Comparison of ENCODE assay signal across 20 mouse cellular contexts in the genomic region with DNA sequence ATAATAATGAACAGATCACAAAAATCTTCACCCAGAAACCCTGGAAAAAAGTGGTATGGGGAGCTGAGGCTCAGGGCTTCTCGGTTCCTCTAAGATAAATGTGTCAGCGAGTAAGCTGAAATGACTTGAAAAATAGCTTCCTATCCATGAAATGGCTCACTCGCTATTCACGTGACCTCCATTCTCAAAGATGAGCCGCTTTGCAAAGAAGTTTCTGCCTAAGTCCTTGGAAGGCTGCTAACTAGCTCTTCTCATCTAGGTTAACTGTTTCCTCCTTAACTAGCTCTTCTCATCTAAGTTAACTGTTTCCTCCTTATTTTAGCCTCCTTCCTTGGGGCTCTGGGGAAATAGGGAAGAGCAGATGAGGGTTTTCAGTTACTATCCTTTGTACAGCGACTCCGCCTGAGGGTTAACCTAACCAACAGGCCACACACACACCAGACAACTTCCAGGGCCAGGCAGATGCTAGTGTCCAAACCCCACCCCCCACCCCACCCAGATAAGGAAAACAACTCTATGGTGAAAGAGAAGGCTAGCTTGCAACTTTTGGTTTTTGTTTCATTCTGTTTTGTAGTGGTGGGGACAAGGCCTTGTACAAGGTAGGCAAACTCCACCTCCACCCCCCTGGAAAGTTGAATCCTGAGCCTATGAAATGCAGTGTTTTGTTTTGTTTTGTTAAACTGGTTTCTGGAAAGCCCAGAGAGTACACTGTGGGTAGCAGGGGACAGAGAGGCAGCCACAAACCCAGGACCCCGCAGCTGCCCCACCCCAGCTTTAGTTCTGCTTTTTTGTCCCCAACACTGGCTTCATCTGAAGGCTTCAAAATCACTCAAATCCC. TPM values are rescaled to one million over a fixed set of nuclear protein-coding genes. Genes with fewer than 3 reads are reported as not detected.
DNase-seq lines count a peak whose midpoint lies in the region; ATAC-seq and TF ChIP-seq lines count a peak whose summit lies in the region.
"Had no signal": no experiment of that assay in that cellular context is flagged by ENCODE, and none has a peak within 500 bp of the region (broad histone marks: within the 10 kb centered on the region; RNA-seq: fewer than 3 reads in every experiment).

No protein-coding gene starts in this region.

- in situ Hi-C loops in CH12.LX (cut with MboI; ENCODE audit: low pct_ligation_motif_present, low pct_unique_long_range_greater_than_20kb, low sequenced_read_pairs) = loop anchor here (5.0 kb wide), 2 partner anchors 43 to 98 kb away; no protein-coding TSS in a partner anchor

- dilution Hi-C loops in CH12.LX (cut with MboI; ENCODE audit: extremely low pct_ligation_motif_present, extremely low pct_unique_long_range_greater_than_20kb, low sequenced_read_pairs) = no loop called here

- peak overlapping the region; percentile 39; the same call in 1 of the 2 replicates for H3K9ac ChIP-seq in hindbrain, embryonic 13.5 days
- no peak overlapping the region for H3K9ac ChIP-seq in hindbrain, embryonic 11.5 days (ENCODE audit: low read depth, low read length)
- peak overlapping the region; percentile 53 for H3K9ac ChIP-seq in CH12.LX (ENCODE audit: insufficient read depth, low read depth)
- no peak overlapping the region for H3K9ac ChIP-seq in midbrain, embryonic 15.5 days
- H3K9ac ChIP-seq: forebrain, embryonic 12.5 days; liver, embryonic 15.5 days had no signal

- H3K4me1 ChIP-seq in hindbrain, embryonic 13.5 days (replicated peaks) = peaks cover 6% of the 10 kb centered on the region
- H3K4me1 ChIP-seq in hindbrain, embryonic 11.5 days (replicated peaks; ENCODE audit: control insufficient read depth, insufficient read depth, low read length) = no peaks in the 10 kb centered on the region
- H3K4me1 ChIP-seq in CH12.LX (ENCODE audit: control insufficient read depth in 1 of 2, insufficient read depth in 2 of 2) = peaks cover 23 to 75% of the 10 kb centered on the region in 2 experiments
- H3K4me1 ChIP-seq in bone marrow macrophage, adult 2 months (ENCODE audit: control insufficient read depth, insufficient read depth, low read length) = peaks cover 46% of the 10 kb centered on the region
- peaks cover 10% of the 10 kb centered on the region; the same call in 1 of the 2 replicates for H3K4me1 ChIP-seq in midbrain, embryonic 15.5 days

- DNase-seq in hindbrain, embryonic 11.5 days (ENCODE audit: low spot score) = no peak
- peak; percentile 56 for DNase-seq in CH12.LX (ENCODE audit: extremely low read depth)
- DNase-seq in gastrocnemius, adult 18-20 months (ENCODE audit: low spot score) = no peak
- no peak for DNase-seq in gastrocnemius, postnatal 10 days
- DNase-seq: adrenal gland, postnatal 25 days; cerebellum, adult 11 months; cerebellum, postnatal 36 days; heart, postnatal 14 days; layer of hippocampus, adult 9-11 months; lung, postnatal 36 days had no signal

- no peak overlapping the region for H3K4me3 ChIP-seq in hindbrain, embryonic 13.5 days
- H3K4me3 ChIP-seq in hindbrain, embryonic 11.5 days (ENCODE audit: low read depth, low read length) = no peak overlapping the region
- peak overlapping the region; percentile 7 to 47 (median 34) for H3K4me3 ChIP-seq in CH12.LX (replicated peaks in 1 of 3; ENCODE audit: low read depth in 2 of 3, low read length in 2 of 3, poor library complexity in 1 of 3)
- 0 out of 2 replicates have a peak overlapping the region, but pooled peaks have one; percentile 1 for H3K4me3 ChIP-seq in bone marrow macrophage, adult 2 months (ENCODE audit: insufficient read depth, low read length)
- no peak overlapping the region for H3K4me3 ChIP-seq in midbrain, embryonic 15.5 days
- H3K4me3 ChIP-seq: forebrain, embryonic 12.5 days; liver, embryonic 15.5 days had no signal

- TF ChIP-seq EP300 in CH12.LX (IDR thresholded peaks at IDR 0.05; ENCODE audit: low read length) = peak; percentile 58

- H3K9me3 ChIP-seq in hindbrain, embryonic 13.5 days = no peaks in the 10 kb centered on the region
- H3K9me3 ChIP-seq in hindbrain, embryonic 11.5 days (ENCODE audit: control insufficient read depth, low read length) = no peaks in the 10 kb centered on the region
- no peaks in the 10 kb centered on the region for H3K9me3 ChIP-seq in CH12.LX (replicated peaks; ENCODE audit: low read length)
- no peaks in the 10 kb centered on the region for H3K9me3 ChIP-seq in midbrain, embryonic 15.5 days
- H3K9me3 ChIP-seq: forebrain, embryonic 12.5 days; liver, embryonic 15.5 days had no signal

- TF ChIP-seq CTCF in CH12.LX (conservative IDR thresholded peaks at IDR 0.05 in 1 of 2, IDR thresholded peaks at IDR 0.05 in 1 of 2; ENCODE audit: low read depth in 2 of 2, low read length in 2 of 2) = no peak
- TF ChIP-seq CTCF in bone marrow macrophage, adult 2 months (IDR thresholded peaks at IDR 0.05; ENCODE audit: low read depth, low read length) = no peak

- H3K36me3 ChIP-seq in hindbrain, embryonic 13.5 days = peaks cover 11% of the 10 kb centered on the region
- H3K36me3 ChIP-seq in hindbrain, embryonic 11.5 days (ENCODE audit: control insufficient read depth, insufficient read depth, low read length) = no peaks in the 10 kb centered on the region
- H3K36me3 ChIP-seq in CH12.LX (replicated peaks in 1 of 2; ENCODE audit: control insufficient read depth in 1 of 2, insufficient read depth in 1 of 2, low read length in 1 of 2) = peaks cover 32 to 64% of the 10 kb centered on the region in 2 experiments
- H3K36me3 ChIP-seq in midbrain, embryonic 15.5 days (replicated peaks) = no peaks in the 10 kb centered on the region
- H3K36me3 ChIP-seq: liver, embryonic 15.5 days had no signal

- peaks cover 39% of the 10 kb centered on the region for H3K79me2 ChIP-seq in CH12.LX (replicated peaks; ENCODE audit: control insufficient read depth, extremely low read depth, insufficient read depth, poor library complexity, severe bottlenecking)

- H3K27ac ChIP-seq in hindbrain, embryonic 13.5 days = no peak overlapping the region
- H3K27ac ChIP-seq in hindbrain, embryonic 11.5 days (ENCODE audit: low read depth, low read length) = no peak overlapping the region
- peak overlapping the region; percentile 78 for H3K27ac ChIP-seq in CH12.LX (ENCODE audit: insufficient read depth, low read depth)
- H3K27ac ChIP-seq in bone marrow macrophage, adult 2 months (ENCODE audit: insufficient read depth, low read depth, low read length) = peak overlapping the region; percentile 66
- H3K27ac ChIP-seq in midbrain, embryonic 15.5 days = no peak overlapping the region
- H3K27ac ChIP-seq: forebrain, embryonic 12.5 days; kidney, postnatal 0 days; liver, embryonic 15.5 days had no signal

- TF ChIP-seq POLR2A in CH12.LX (IDR thresholded peaks at IDR 0.05; ENCODE audit: low read depth, low read length) = 0 out of 2 replicates have a peak, but pooled peaks have one; percentile 13
- TF ChIP-seq POLR2A in bone marrow macrophage, adult 2 months (IDR thresholded peaks at IDR 0.05; ENCODE audit: borderline replicate concordance, low read depth, low read length) = no peak

- ATAC-seq in hindbrain, embryonic 13.5 days (ENCODE audit: low FRiP score) = no peak
- ATAC-seq in hindbrain, embryonic 11.5 days (ENCODE audit: low FRiP score) = no peak
- ATAC-seq in megakaryocyte, adult 5-6 weeks (ENCODE audit: poor library complexity, severe bottlenecking) = peak; percentile 54
- ATAC-seq in midbrain, embryonic 15.5 days (replicated peaks) = no peak

- 88% methylated on average over 8 of the region's 8 CpGs for WGBS in hindbrain, embryonic 13.5 days
- WGBS in hindbrain, embryonic 11.5 days = 88% methylated on average over 8 of the region's 8 CpGs
- WGBS in midbrain, embryonic 15.5 days = 90% methylated on average over 8 of the region's 8 CpGs

- H3K4me2 ChIP-seq in hindbrain, embryonic 13.5 days = no peak overlapping the region
- H3K4me2 ChIP-seq in hindbrain, embryonic 11.5 days (replicated peaks; ENCODE audit: low read depth, low read length) = no peak overlapping the region
- peak overlapping the region; percentile 57 for H3K4me2 ChIP-seq in CH12.LX (ENCODE audit: insufficient read depth, low read depth, poor library complexity, severe bottlenecking)
- H3K4me2 ChIP-seq in midbrain, embryonic 15.5 days = no peak overlapping the region
- H3K4me2 ChIP-seq: forebrain, embryonic 12.5 days; liver, embryonic 15.5 days had no signal

- no peaks in the 10 kb centered on the region for H3K27me3 ChIP-seq in hindbrain, embryonic 13.5 days
- no peaks in the 10 kb centered on the region for H3K27me3 ChIP-seq in hindbrain, embryonic 11.5 days (ENCODE audit: control insufficient read depth, insufficient read depth, low read length)
- H3K27me3 ChIP-seq in CH12.LX (replicated peaks) = no peaks in the 10 kb centered on the region
- H3K27me3 ChIP-seq in midbrain, embryonic 15.5 days (replicated peaks) = no peaks in the 10 kb centered on the region
- H3K27me3 ChIP-seq: forebrain, embryonic 12.5 days; liver, embryonic 15.5 days had no signal

- TF ChIP-seq RAD21 in CH12.LX (IDR thresholded peaks at IDR 0.05; ENCODE audit: low read depth, low read length) = no peak

RNA-seq across cellular contexts. Expression of gene Scpep1, which starts 5.2 kb away (rescaled TPM):
- polyA plus RNA-seq in hindbrain, embryonic 13.5 days (2015; fragmentation: Nextera tagmentation; extraction: Ambion mirVana) = 24.5 and 26.0 TPM in 2 replicates
- 59.4 and 61.8 TPM in 2 replicates for polyA plus RNA-seq in hindbrain, embryonic 11.5 days (2014; fragmentation: Nextera tagmentation; extraction: Ambion mirVana)
- total RNA-seq in CH12.LX (2012; rRNA removed) (98.9 and 121 TPM in 2 replicates), CH12.LX (2014; rRNA removed) (84.5 and 101 TPM in 2 replicates)
- polyA plus RNA-seq in CH12.LX (2012; ENCODE audit: insufficient read length, low read depth) = 202 and 210 TPM in 2 replicates
- polyA plus RNA-seq in bone marrow macrophage, adult 2 months (2012; ENCODE audit: insufficient read depth, insufficient read length, missing spikeins) = 259 and 279 TPM in 2 replicates
- total RNA-seq in megakaryocyte, adult 5-6 weeks (2015) = 173 and 192 TPM in 2 replicates
- 87.6 and 89.8 TPM in 2 replicates for total RNA-seq in megakaryocyte, adult 5-6 weeks (2017)
- polyA plus RNA-seq in midbrain, embryonic 15.5 days (2015; fragmentation: Nextera tagmentation; extraction: Ambion mirVana) = 27.8 and 31.7 TPM in 2 replicates
- 1 to 10 TPM; 5.9 to 8.8 TPM for total RNA-seq in gastrocnemius, adult 18-20 months (2021)
- 10 to 100 TPM; 27.2 to 30.4 TPM for total RNA-seq in gastrocnemius, postnatal 10 days (2021)

RNA-seq across cellular contexts. Expression of gene Elobl, which starts 16.7 kb away (rescaled TPM):
- polyA plus RNA-seq in hindbrain, embryonic 13.5 days (2015; fragmentation: Nextera tagmentation; extraction: Ambion mirVana) = not detected in 2 replicates
- not detected in 2 replicates for polyA plus RNA-seq in hindbrain, embryonic 11.5 days (2014; fragmentation: Nextera tagmentation; extraction: Ambion mirVana)
- not detected in 2 replicates for total RNA-seq in CH12.LX (2012; rRNA removed)
- total RNA-seq in CH12.LX (2014; rRNA removed) = not detected in 2 replicates
- not detected in 2 replicates for polyA plus RNA-seq in CH12.LX (2012; ENCODE audit: insufficient read length, low read depth)
- polyA plus RNA-seq in bone marrow macrophage, adult 2 months (2012; ENCODE audit: insufficient read depth, insufficient read length, missing spikeins) = not detected in 2 replicates
- not detected in 2 replicates for total RNA-seq in megakaryocyte, adult 5-6 weeks (2015)
- not detected in 2 replicates for total RNA-seq in megakaryocyte, adult 5-6 weeks (2017)
- 0.22 TPM in 1 of 2 replicates, not detected in the other for polyA plus RNA-seq in midbrain, embryonic 15.5 days (2015; fragmentation: Nextera tagmentation; extraction: Ambion mirVana)
- total RNA-seq in gastrocnemius, adult 18-20 months (2021) = not detected
- total RNA-seq in gastrocnemius, postnatal 10 days (2021) = not detected
- total RNA-seq: adrenal gland, postnatal 25 days; heart, postnatal 14 days; left cerebral cortex, postnatal 14 days had no signal
- polyA plus RNA-seq: embryonic facial prominence, embryonic 14.5 days; forebrain, embryonic 12.5 days; intestine, embryonic 14.5 days; kidney, postnatal 0 days; liver, embryonic 15.5 days had no signal

RNA-seq across cellular contexts. Expression of gene Coil, which starts 20.0 kb away (rescaled TPM):
- polyA plus RNA-seq in hindbrain, embryonic 13.5 days (2015; fragmentation: Nextera tagmentation; extraction: Ambion mirVana) = 26.7 and 27.3 TPM in 2 replicates
- 18.5 and 18.8 TPM in 2 replicates for polyA plus RNA-seq in hindbrain, embryonic 11.5 days (2014; fragmentation: Nextera tagmentation; extraction: Ambion mirVana)
- total RNA-seq in CH12.LX (2012; rRNA removed) (28.5 and 33.0 TPM in 2 replicates), CH12.LX (2014; rRNA removed) (37.4 and 41.3 TPM in 2 replicates)
- polyA plus RNA-seq in CH12.LX (2012; ENCODE audit: insufficient read length, low read depth) = 35.2 and 35.4 TPM in 2 replicates
- polyA plus RNA-seq in bone marrow macrophage, adult 2 months (2012; ENCODE audit: insufficient read depth, insufficient read length, missing spikeins) = 6.0 and 7.2 TPM in 2 replicates
- 6.6 and 7.2 TPM in 2 replicates for total RNA-seq in megakaryocyte, adult 5-6 weeks (2015)
- total RNA-seq in megakaryocyte, adult 5-6 weeks (2017) = 6.4 and 7.0 TPM in 2 replicates
- 33.7 and 34.2 TPM in 2 replicates for polyA plus RNA-seq in midbrain, embryonic 15.5 days (2015; fragmentation: Nextera tagmentation; extraction: Ambion mirVana)
- total RNA-seq in gastrocnemius, adult 18-20 months (2021) = 1 to 10 TPM; 4.1 to 4.5 TPM
- total RNA-seq in gastrocnemius, postnatal 10 days (2021) = 1 to 10 TPM; 3.9 to 5.7 TPM

RNA-seq across cellular contexts. Expression of gene Trim25, which starts 49.2 kb away (rescaled TPM):
- polyA plus RNA-seq in hindbrain, embryonic 13.5 days (2015; fragmentation: Nextera tagmentation; extraction: Ambion mirVana) = 4.6 and 4.8 TPM in 2 replicates
- 3.6 and 3.8 TPM in 2 replicates for polyA plus RNA-seq in hindbrain, embryonic 11.5 days (2014; fragmentation: Nextera tagmentation; extraction: Ambion mirVana)
- total RNA-seq in CH12.LX (2012; rRNA removed) (19.5 and 20.1 TPM in 2 replicates), CH12.LX (2014; rRNA removed) (5.1 and 6.1 TPM in 2 replicates)
- polyA plus RNA-seq in CH12.LX (2012; ENCODE audit: insufficient read length, low read depth) = 41.2 and 48.3 TPM in 2 replicates
- 85.2 and 95.7 TPM in 2 replicates for polyA plus RNA-seq in bone marrow macrophage, adult 2 months (2012; ENCODE audit: insufficient read depth, insufficient read length, missing spikeins)
- total RNA-seq in megakaryocyte, adult 5-6 weeks (2015) = 33.4 and 33.7 TPM in 2 replicates
- 24.5 and 28.7 TPM in 2 replicates for total RNA-seq in megakaryocyte, adult 5-6 weeks (2017)
- 4.7 and 5.4 TPM in 2 replicates for polyA plus RNA-seq in midbrain, embryonic 15.5 days (2015; fragmentation: Nextera tagmentation; extraction: Ambion mirVana)
- 1 to 10 TPM; 6.0 to 6.6 TPM for total RNA-seq in gastrocnemius, adult 18-20 months (2021)
- total RNA-seq in gastrocnemius, postnatal 10 days (2021) = 10 to 100 TPM; 18.0 to 20.0 TPM

Comparison
In these comparisons a context has a peak if more than half of its experiments do, and no peak if none do; other contexts are left out.
1. H3K9ac ChIP-seq: peak in hindbrain, embryonic 13.5 days (single experiment) and CH12.LX (single experiment); none in hindbrain, embryonic 11.5 days (single experiment) and midbrain, embryonic 15.5 days (single experiment).
2. H3K27ac ChIP-seq: peak in CH12.LX (single experiment) and bone marrow macrophage, adult 2 months (single experiment); none in hindbrain, embryonic 13.5 days (single experiment), hindbrain, embryonic 11.5 days (single experiment) and midbrain, embryonic 15.5 days (single experiment).
3. H3K4me3 ChIP-seq: peak in CH12.LX (3 of 3) and bone marrow macrophage, adult 2 months (single experiment); none in hindbrain, embryonic 13.5 days (single experiment), hindbrain, embryonic 11.5 days (single experiment) and midbrain, embryonic 15.5 days (single experiment).